Mouse (Mus musculus): ENCODE measurements around the gene Hsd17b14. TPM values are rescaled to one million over a fixed set of nuclear protein-coding genes. Genes with fewer than 3 reads are reported as not detected.

Hsd17b14 gene
- polyA plus RNA-seq, 1 experiment from 2014 or later, result 0.60 TPM

DNA sequence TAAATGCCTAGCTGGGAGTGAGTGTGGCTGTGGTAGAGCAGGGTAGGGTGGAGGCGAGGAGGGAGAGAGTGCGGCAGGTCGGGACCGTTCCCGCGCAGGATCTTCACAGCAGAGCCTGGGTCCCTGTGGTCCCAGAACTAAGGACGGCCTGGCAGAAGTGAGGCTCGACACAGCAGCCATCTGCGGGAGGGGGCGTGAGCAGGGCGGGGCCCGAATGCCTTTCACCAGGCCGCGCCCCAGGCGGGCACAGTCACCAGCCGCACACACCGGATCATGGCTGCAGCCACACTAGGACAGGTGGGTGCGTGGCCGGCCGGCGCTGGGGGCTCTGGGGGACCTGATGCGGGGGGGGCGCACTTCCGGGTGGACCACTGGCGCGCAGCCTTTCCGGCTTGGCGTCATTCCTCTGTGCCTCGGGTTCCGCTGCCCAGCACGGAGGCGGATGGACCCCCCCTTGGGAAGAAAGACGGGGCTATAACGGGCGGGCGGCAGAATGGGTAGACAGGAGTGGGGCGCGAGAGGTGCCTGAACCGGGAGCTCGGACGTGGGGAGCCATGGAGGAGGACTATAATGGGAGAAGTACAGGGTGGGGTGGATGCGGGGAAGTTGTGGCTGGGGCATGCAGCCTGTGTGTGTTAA lies 15.5 kb downstream of the Hsd17b14 start, which contains the start of gene Bcat2:
Bcat2 (plus strand) TSS at position 51 of the 639 bp plus-strand sequence.
- Histone ChIP-seq H3K4me1 (ENCODE audit: control insufficient read depth, insufficient read depth, low read length) (peaks cover 5% of the 10 kb centered on the region; the same call in 1 of the 2 replicates), H3K9me3 (ENCODE audit: control insufficient read depth, low read length) (no peaks in the 10 kb centered on the region), H3K4me2 (ENCODE audit: low read depth, low read length) (peak within 1 kb of the TSS; percentile 79), H3K36me3 (ENCODE audit: control insufficient read depth, insufficient read depth, low read length) (no peaks in the 10 kb centered on the region), H3K27ac (ENCODE audit: low read depth, low read length) (peak within 1 kb of the TSS; percentile 89), H3K27me3 (ENCODE audit: control insufficient read depth, insufficient read depth, low read length) (no peaks in the 10 kb centered on the region; the same call in 1 of the 2 replicates), H3K4me3 (ENCODE audit: low read depth, low read length) (peak within 1 kb of the TSS; percentile 55), H3K9ac (replicated peaks; ENCODE audit: low read depth, low read length) (peak within 1 kb of the TSS; percentile 87)
- WGBS, result 3% methylated on average over 42 of the region's 42 CpGs
- peak; percentile 65 for ATAC-seq (ENCODE audit: low read depth)

DNA sequence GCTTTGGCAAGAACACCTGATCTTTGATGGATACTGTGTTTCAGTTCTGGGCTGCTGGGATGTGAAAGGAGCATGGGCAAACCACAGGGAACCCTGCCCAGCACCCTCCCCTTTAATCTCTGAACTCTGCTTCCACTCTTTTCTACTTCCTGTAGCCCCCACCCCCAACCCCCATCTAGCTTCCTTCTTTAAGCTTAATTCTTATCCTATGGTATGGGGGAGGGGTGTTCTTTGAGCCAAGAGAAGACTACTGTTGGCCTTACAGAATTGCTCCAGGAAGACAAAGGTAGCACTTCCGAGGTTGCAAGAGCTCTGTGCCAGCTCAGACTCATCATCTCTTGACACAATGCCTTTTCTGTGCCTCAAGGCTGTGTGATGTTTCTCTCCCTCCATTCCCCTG lies 17.3 kb downstream of the Hsd17b14 start:
- Histone ChIP-seq H3K4me1 (ENCODE audit: control insufficient read depth, insufficient read depth, low read length) (peaks cover 5% of the 10 kb centered on the region; the same call in 1 of the 2 replicates), H3K4me3 (ENCODE audit: low read depth, low read length) (no peak overlapping the region), H3K9ac (replicated peaks; ENCODE audit: low read depth, low read length) (no peak overlapping the region), H3K9me3 (ENCODE audit: control insufficient read depth, low read length) (no peaks in the 10 kb centered on the region), H3K27ac (ENCODE audit: low read depth, low read length) (no peak overlapping the region), H3K4me2 (ENCODE audit: low read depth, low read length) (no peak overlapping the region), H3K27me3 (ENCODE audit: control insufficient read depth, insufficient read depth, low read length) (no peaks in the 10 kb centered on the region; the same call in 1 of the 2 replicates), H3K36me3 (ENCODE audit: control insufficient read depth, insufficient read depth, low read length) (no peaks in the 10 kb centered on the region; the same call in 1 of the 2 replicates)
- WGBS, result 58% methylated on average over 1 of the region's 1 CpGs
- no peak for ATAC-seq (ENCODE audit: low read depth)

DNA sequence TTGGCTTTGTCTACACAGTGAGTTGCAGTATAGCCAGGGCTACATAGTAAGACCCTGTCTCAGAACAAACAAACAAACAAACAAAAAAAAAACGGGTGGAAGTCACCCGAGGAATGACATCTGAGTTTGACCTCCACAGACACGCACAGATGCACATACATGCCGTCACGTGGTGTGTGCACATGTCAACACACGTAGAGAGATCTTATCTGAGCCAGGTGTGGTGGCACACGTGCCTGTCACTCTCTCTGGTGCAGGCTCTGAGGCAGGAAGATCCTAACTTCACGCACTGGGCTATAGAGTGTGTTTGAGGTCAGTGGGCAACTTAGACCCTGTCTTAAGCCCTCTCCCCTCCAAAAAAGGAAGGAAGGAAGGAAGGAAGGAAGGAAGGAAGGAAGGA lies 19.3 kb downstream of the Hsd17b14 start:
- peaks cover 4% of the 10 kb centered on the region; the same call in 1 of the 2 replicates for H3K36me3 ChIP-seq (ENCODE audit: control insufficient read depth, insufficient read depth, low read length)
- no peak for ATAC-seq (ENCODE audit: low read depth)
- peaks cover 5% of the 10 kb centered on the region; the same call in 1 of the 2 replicates for H3K4me1 ChIP-seq (ENCODE audit: control insufficient read depth, insufficient read depth, low read length)
- no peak overlapping the region for H3K27ac ChIP-seq (ENCODE audit: low read depth, low read length)
- 86% methylated on average over 8 of the region's 8 CpGs for WGBS
- H3K9me3 ChIP-seq (ENCODE audit: control insufficient read depth, low read length), result no peaks in the 10 kb centered on the region
- no peaks in the 10 kb centered on the region; the same call in 1 of the 2 replicates for H3K27me3 ChIP-seq (ENCODE audit: control insufficient read depth, insufficient read depth, low read length)
- H3K4me2 ChIP-seq (ENCODE audit: low read depth, low read length), result no peak overlapping the region
- H3K4me3 ChIP-seq (ENCODE audit: low read depth, low read length), result no peak overlapping the region
- no peak overlapping the region for H3K9ac ChIP-seq (replicated peaks; ENCODE audit: low read depth, low read length)

DNA sequence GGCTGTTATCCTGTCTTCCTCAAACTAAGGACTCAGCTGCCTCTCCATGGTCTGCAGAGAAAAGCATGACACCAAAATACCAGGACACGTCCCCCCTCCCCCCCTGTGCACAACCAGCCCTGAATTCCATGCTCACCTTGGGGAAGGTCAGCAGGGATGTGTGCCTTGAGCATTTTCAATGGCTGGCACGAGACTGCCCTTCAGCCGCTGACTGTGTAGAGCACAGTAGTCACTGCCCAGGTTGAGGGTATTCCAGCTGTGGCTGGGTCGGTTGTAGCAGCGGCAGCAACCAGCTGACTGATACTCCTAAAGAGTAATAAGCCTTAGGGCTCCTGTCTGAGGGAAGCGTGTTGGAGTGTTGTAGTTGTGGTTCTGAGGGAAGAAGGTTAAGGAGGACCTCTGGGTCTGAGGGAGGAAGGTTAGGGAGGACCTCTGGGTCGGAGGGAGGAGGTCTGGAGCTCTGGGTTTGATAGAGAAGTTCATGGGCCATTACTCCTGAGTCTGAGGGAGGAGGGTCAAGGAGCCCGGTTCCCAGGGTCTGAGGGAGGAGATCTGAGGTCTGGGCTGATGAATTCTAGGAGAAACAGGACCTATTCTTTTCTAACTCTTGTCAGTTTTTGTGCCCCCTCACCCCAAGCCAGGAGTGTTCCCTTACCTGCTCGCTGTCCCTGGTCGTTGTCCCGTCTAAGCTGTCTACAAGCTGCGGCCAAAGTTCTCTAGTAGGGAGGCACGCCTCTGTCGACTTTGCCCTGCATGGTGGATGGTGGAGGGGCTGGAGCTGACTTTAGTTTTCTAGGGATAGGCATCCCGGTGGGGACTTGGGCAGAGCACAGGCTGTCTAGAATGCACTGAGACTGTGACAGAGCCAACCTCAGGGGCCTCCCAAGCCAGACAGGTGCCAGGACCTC lies 20.0 kb downstream of the Hsd17b14 start:
- Histone ChIP-seq H3K27ac (ENCODE audit: low read depth, low read length) (no peak overlapping the region), H3K4me1 (ENCODE audit: control insufficient read depth, insufficient read depth, low read length) (peaks cover 5% of the 10 kb centered on the region; the same call in 1 of the 2 replicates), H3K4me3 (ENCODE audit: low read depth, low read length) (no peak overlapping the region), H3K9me3 (ENCODE audit: control insufficient read depth, low read length) (no peaks in the 10 kb centered on the region), H3K4me2 (ENCODE audit: low read depth, low read length) (no peak overlapping the region), H3K27me3 (ENCODE audit: control insufficient read depth, insufficient read depth, low read length) (no peaks in the 10 kb centered on the region; the same call in 1 of the 2 replicates), H3K36me3 (ENCODE audit: control insufficient read depth, insufficient read depth, low read length) (peaks cover 4% of the 10 kb centered on the region; the same call in 1 of the 2 replicates), H3K9ac (replicated peaks; ENCODE audit: low read depth, low read length) (0 out of 2 replicates have a peak overlapping the region, but pooled peaks have one; percentile 7)
- WGBS, result 85% methylated on average over 15 of the region's 15 CpGs
- no peak for ATAC-seq (ENCODE audit: low read depth)

DNA sequence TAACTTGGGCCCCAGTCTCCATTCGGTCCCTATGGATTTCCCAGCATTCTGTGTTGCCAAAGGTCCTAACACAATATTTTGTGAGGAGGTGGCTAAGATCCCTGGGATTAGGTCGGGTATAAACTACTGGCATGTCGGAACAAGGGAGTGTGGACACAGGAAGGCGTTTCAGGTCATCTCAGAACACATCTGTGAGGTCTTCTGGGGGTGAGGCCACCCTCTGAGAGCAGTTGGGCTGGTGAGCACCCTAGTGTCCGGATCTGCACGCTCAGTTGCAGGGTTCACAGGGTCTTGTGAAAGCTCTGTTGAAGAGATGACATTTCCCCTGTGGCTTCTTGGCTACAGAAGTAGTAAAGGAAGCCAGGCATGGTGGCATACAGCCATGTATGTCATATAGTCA lies 31.2 kb downstream of the Hsd17b14 start:
- WGBS, result 93% methylated on average over 6 of the region's 6 CpGs
- no peaks in the 10 kb centered on the region for H3K27me3 ChIP-seq (ENCODE audit: control insufficient read depth, insufficient read depth, low read length)
- H3K27ac ChIP-seq (ENCODE audit: low read depth, low read length), result no peak overlapping the region
- H3K4me2 ChIP-seq (ENCODE audit: low read depth, low read length), result no peak overlapping the region
- no peak for ATAC-seq (ENCODE audit: low read depth)
- no peaks in the 10 kb centered on the region for H3K9me3 ChIP-seq (ENCODE audit: control insufficient read depth, low read length)
- no peak overlapping the region for H3K9ac ChIP-seq (replicated peaks; ENCODE audit: low read depth, low read length)
- H3K36me3 ChIP-seq (ENCODE audit: control insufficient read depth, insufficient read depth, low read length), result peaks cover 3% of the 10 kb centered on the region; the same call in 1 of the 2 replicates
- no peak overlapping the region for H3K4me3 ChIP-seq (ENCODE audit: low read depth, low read length)
- no peaks in the 10 kb centered on the region for H3K4me1 ChIP-seq (ENCODE audit: control insufficient read depth, insufficient read depth, low read length)

DNA sequence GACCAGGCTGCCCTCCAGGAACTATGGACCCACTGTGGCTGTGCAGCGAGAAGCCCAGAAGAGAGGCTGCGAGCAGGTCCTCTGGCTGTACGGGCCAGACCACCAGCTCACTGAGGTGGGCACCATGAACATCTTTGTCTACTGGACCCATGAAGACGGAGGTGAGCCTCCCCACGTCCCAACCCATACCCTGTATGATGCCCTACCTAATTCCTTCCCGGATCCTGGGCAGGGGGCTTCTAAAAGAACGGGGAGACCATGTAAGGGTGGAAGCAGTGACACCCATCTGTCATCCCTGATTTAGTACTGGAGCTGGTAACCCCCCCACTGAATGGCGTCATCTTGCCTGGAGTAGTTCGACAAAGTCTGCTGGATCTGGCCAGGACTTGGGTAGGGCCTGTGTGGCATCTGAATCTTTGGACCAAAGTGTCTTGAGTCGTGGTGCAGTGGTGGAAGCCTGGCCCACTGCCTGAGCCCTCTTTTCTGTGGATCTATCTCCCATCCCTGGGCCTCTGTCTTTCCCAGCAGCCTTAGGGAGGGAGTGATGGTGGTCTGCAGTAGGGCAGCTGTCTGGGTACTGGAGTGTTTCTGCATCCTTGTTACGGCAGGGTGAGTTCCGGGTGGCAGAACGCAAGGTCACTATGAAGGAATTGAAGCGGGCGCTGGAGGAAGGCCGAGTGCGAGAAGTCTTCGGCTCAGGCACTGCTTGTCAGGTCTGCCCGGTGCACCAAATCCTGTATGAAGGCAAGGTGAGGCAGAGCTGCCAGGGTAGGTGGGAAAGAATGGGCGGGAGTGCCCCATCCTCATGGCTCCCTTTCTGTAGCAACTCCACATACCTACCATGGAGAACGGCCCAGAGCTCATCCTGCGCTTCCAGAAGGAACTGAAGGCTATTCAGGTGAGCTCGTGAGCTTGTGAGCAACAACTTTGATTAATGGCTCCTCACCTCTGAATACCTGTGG lies 33.2 kb downstream of the Hsd17b14 start:
- ATAC-seq (ENCODE audit: low read depth), result no peak
- 91% methylated on average over 23 of the region's 23 CpGs for whole genome bisulfite sequencing
- no peaks in the 10 kb centered on the region for H3K9me3 ChIP-seq (ENCODE audit: control insufficient read depth, low read length)
- no peak overlapping the region for H3K9ac ChIP-seq (replicated peaks; ENCODE audit: low read depth, low read length)
- no peak overlapping the region for H3K4me2 ChIP-seq (ENCODE audit: low read depth, low read length)
- no peaks in the 10 kb centered on the region for H3K27me3 ChIP-seq (ENCODE audit: control insufficient read depth, insufficient read depth, low read length)
- no peak overlapping the region for H3K27ac ChIP-seq (ENCODE audit: low read depth, low read length)
- H3K36me3 ChIP-seq (ENCODE audit: control insufficient read depth, insufficient read depth, low read length), result peaks cover 3% of the 10 kb centered on the region; the same call in 1 of the 2 replicates
- H3K4me1 ChIP-seq (ENCODE audit: control insufficient read depth, insufficient read depth, low read length), result no peaks in the 10 kb centered on the region
- H3K4me3 ChIP-seq (ENCODE audit: low read depth, low read length), result no peak overlapping the region

DNA sequence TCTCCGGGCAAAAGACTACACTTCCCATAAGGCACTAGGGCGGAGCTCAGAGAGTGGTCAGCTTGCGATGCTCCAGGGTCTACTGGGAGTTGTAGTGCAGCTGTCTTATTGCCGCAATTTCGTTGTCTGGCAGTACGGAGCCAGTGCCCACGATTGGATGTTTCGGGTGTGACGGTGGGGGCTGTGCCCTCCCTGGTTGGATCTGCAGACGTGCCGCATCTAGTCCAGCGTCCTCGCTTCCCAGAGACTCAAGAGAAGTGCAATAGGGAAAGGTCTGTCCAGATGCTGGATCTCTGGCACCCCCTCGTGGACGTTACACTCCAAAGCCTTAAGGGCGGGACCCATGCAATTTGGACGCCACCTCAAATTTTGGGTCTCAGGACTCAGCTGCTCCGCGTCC lies 34.5 kb downstream of the Hsd17b14 start:
- Histone ChIP-seq H3K4me2 (ENCODE audit: low read depth, low read length) (peak overlapping the region; percentile 60), H3K9me3 (ENCODE audit: control insufficient read depth, low read length) (no peaks in the 10 kb centered on the region), H3K4me1 (ENCODE audit: control insufficient read depth, insufficient read depth, low read length) (no peaks in the 10 kb centered on the region), H3K27ac (ENCODE audit: low read depth, low read length) (peak overlapping the region; percentile 70), H3K27me3 (ENCODE audit: control insufficient read depth, insufficient read depth, low read length) (no peaks in the 10 kb centered on the region), H3K9ac (replicated peaks; ENCODE audit: low read depth, low read length) (no peak overlapping the region), H3K4me3 (ENCODE audit: low read depth, low read length) (peak overlapping the region; percentile 25), H3K36me3 (ENCODE audit: control insufficient read depth, insufficient read depth, low read length) (peaks cover 3% of the 10 kb centered on the region; the same call in 1 of the 2 replicates)
- 5% methylated on average over 19 of the region's 19 CpGs for WGBS
- ATAC-seq (ENCODE audit: low read depth), result peak; percentile 98

DNA sequence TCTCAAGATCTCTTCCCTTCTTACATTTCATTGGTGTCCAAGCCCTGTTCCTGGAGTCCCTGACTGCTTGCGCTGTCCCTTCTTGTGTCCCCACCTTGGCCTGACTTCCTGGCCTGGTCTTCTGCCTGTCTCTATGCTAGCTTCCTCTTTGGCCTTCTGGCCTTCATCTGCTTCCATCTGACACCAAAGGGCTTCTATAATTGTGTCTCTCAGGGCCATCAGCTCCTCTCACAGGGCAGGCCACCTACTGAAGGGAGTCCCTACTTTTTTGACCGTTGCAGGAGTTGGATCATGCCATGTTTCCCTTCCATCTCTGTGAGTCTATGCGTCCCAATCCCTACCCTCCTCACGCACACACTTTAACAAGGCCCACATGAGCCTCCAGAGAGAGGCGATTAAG lies 35.2 kb downstream of the Hsd17b14 start:
- H3K27ac ChIP-seq (ENCODE audit: low read depth, low read length), result no peak overlapping the region
- 95% methylated on average over 5 of the region's 5 CpGs for WGBS
- H3K9me3 ChIP-seq (ENCODE audit: control insufficient read depth, low read length), result no peaks in the 10 kb centered on the region
- H3K4me3 ChIP-seq (ENCODE audit: low read depth, low read length), result no peak overlapping the region
- H3K9ac ChIP-seq (replicated peaks; ENCODE audit: low read depth, low read length), result no peak overlapping the region
- H3K4me2 ChIP-seq (ENCODE audit: low read depth, low read length), result no peak overlapping the region
- no peaks in the 10 kb centered on the region for H3K4me1 ChIP-seq (ENCODE audit: control insufficient read depth, insufficient read depth, low read length)
- H3K36me3 ChIP-seq (ENCODE audit: control insufficient read depth, insufficient read depth, low read length), result peaks cover 2% of the 10 kb centered on the region; the same call in 1 of the 2 replicates
- no peak for ATAC-seq (ENCODE audit: low read depth)
- H3K27me3 ChIP-seq (ENCODE audit: control insufficient read depth, insufficient read depth, low read length), result no peaks in the 10 kb centered on the region

All from neural tube, embryonic 14.5 days (tissue).